Mouse (Mus musculus): ENCODE data around the gene Tepsin. TPM values are rescaled to one million over a fixed set of nuclear protein-coding genes. Genes with fewer than 3 reads are reported as not detected.
A peak's percentile ranks its signal among the peaks of the same experiment; 100 is the strongest.

The Tepsin gene
- total RNA-seq, 2 experiments from 2014 or later = 25.7 to 27.2 TPM

- ATAC-seq (replicated peaks; ENCODE audit: low FRiP score, poor library complexity, severe bottlenecking) = no peak
These were observed 28.1 kb downstream of the Tepsin start for GRCm38 (mm10) chr11:120070286-120070930.

GRCm38 (mm10) chr11:120069261-120069660 is 29.3 kb downstream of the Tepsin start:
- ATAC-seq (replicated peaks; ENCODE audit: low FRiP score, poor library complexity, severe bottlenecking) = no peak

GRCm38 (mm10) chr11:120067834-120068233 is 30.7 kb downstream of the Tepsin start:
- ATAC-seq (replicated peaks; ENCODE audit: low FRiP score, poor library complexity, severe bottlenecking) = no peak

- ATAC-seq (replicated peaks; ENCODE audit: low FRiP score, poor library complexity, severe bottlenecking) = peak; percentile 11; the same call in 1 of the 2 replicates
These were observed 33.2 kb downstream of the Tepsin start for GRCm38 (mm10) chr11:120065291-120065690.

GRCm38 (mm10) chr11:120064668-120065040 is 33.9 kb downstream of the Tepsin start:
- ATAC-seq (replicated peaks; ENCODE audit: low FRiP score, poor library complexity, severe bottlenecking) = no peak

GRCm38 (mm10) chr11:120064006-120064667 is 34.4 kb downstream of the Tepsin start:
- ATAC-seq (replicated peaks; ENCODE audit: low FRiP score, poor library complexity, severe bottlenecking) = no peak

- no peak for ATAC-seq (replicated peaks; ENCODE audit: low FRiP score, poor library complexity, severe bottlenecking)
These were observed 35.2 kb downstream of the Tepsin start for GRCm38 (mm10) chr11:120063326-120063725.

- no peak for ATAC-seq (replicated peaks; ENCODE audit: low FRiP score, poor library complexity, severe bottlenecking)
These were observed 37.9 kb downstream of the Tepsin start for GRCm38 (mm10) chr11:120060634-120061033.

GRCm38 (mm10) chr11:120055953-120056732 is 42.4 kb downstream of the Tepsin start:
- no peak for ATAC-seq (replicated peaks; ENCODE audit: low FRiP score, poor library complexity, severe bottlenecking)

- ATAC-seq (replicated peaks; ENCODE audit: low FRiP score, poor library complexity, severe bottlenecking) = no peak
These were observed 44.7 kb downstream of the Tepsin start for GRCm38 (mm10) chr11:120053846-120054245.

- no peak for ATAC-seq (replicated peaks; ENCODE audit: low FRiP score, poor library complexity, severe bottlenecking)
These were observed 46.3 kb downstream of the Tepsin start for GRCm38 (mm10) chr11:120052274-120052673.

- ATAC-seq (replicated peaks; ENCODE audit: low FRiP score, poor library complexity, severe bottlenecking) = no peak
These were observed 47.3 kb downstream of the Tepsin start for GRCm38 (mm10) chr11:120051124-120051811.

GRCm38 (mm10) chr11:120049067-120049466 is 49.5 kb downstream of the Tepsin start:
- no peak for ATAC-seq (replicated peaks; ENCODE audit: low FRiP score, poor library complexity, severe bottlenecking)

- ATAC-seq (replicated peaks; ENCODE audit: low FRiP score, poor library complexity, severe bottlenecking) = no peak
These were observed 50.3 kb downstream of the Tepsin start for GRCm38 (mm10) chr11:120048252-120048556.

- no peak for ATAC-seq (replicated peaks; ENCODE audit: low FRiP score, poor library complexity, severe bottlenecking)
These were observed 50.8 kb downstream of the Tepsin start for GRCm38 (mm10) chr11:120047531-120048251.

- ATAC-seq (replicated peaks; ENCODE audit: low FRiP score, poor library complexity, severe bottlenecking) = no peak
These were observed 51.9 kb downstream of the Tepsin start, which contains the start of gene Aatk for GRCm38 (mm10) chr11:120046553-120047191. Gene Aatk, minus strand, starts transcription at chr11:120047167.

- no peak for ATAC-seq (replicated peaks; ENCODE audit: low FRiP score, poor library complexity, severe bottlenecking)
These were observed 52.5 kb downstream of the Tepsin start for GRCm38 (mm10) chr11:120045839-120046552.

- no peak for ATAC-seq (replicated peaks; ENCODE audit: low FRiP score, poor library complexity, severe bottlenecking)
These were observed 53.2 kb downstream of the Tepsin start for GRCm38 (mm10) chr11:120045341-120045740.

Measured in erythroid progenitor cell, adult 5-6 weeks (primary cell).